Mouse (Mus musculus) ES-E14 (cell line): ENCODE results near the gene Rfx4.

Experiments
- CHD2 ChIP-seq: IDR thresholded peaks from 2 replicates; pipeline ENCODE4 v1.6.1; 2014; ENCODE audit warnings: mild to moderate bottlenecking, low read depth, low read length, inconsistent platforms
- MAFK ChIP-seq: IDR thresholded peaks from 2 replicates; pipeline ENCODE4 v1.6.1; 2014; ENCODE audit warnings: mild to moderate bottlenecking, low read depth, low read length, inconsistent platforms; ENCODE audit not compliant: insufficient read depth
- ZC3H11A ChIP-seq: IDR thresholded peaks from 2 replicates; pipeline ENCODE4 v1.6.1; 2012; ENCODE audit warnings: low read depth, mild to moderate bottlenecking, inconsistent platforms, low read length, borderline replicate concordance

DNA sequence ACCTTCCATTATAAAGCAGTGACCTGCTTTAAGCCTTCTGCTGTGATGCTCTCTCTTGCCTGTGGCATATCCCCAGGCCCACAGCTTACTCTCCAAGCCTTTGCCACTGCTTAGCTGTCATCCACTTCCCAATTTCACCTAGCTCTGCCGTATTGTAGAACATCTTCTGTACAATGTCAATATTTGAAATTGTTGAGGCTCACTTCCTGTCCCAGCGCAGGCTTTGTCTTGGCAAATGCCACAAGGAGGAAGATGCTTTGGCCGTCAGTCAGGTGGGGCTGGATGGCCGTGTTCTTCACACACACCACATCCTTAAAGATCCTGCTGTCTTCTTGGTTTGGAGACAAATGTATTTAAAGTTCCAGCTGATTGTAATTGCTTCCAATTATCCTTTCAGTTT is 29.5 kb downstream of the Rfx4 start:
- TF ChIP-seq CHD2 (no peak), ZC3H11A (no peak), MAFK (no peak)
